Mouse (Mus musculus) left cerebral cortex, adult 18-20 months (tissue): Measurements from ENCODE around the gene Adcy3. TPM values are rescaled to one million over a fixed set of nuclear protein-coding genes. Genes with fewer than 3 reads are reported as not detected.

Source experiments
- DNase-seq, 2 experiments: peaks; one replicate each; pipeline ENCODE4 v3.0.0; 2021 to 2022; ENCODE audit warnings: low spot score in 2 of 2, mixed read lengths in 1 of 2
- long read RNA-seq, 2 experiments: library from polyadenylated mRNA; stranded (forward); transcript quantifications; one replicate each; pipeline ENCODE4 v2.0.0; 2021
- total RNA-seq, 2 experiments: library from RNA; stranded (reverse); gene quantifications; 2 replicates each; pipeline ENCODE4 v1.2.3; 2021

The Adcy3 gene
- total RNA-seq: 10 to 100 TPM; 53.5 to 55.5 TPM
- long read RNA-seq, experiment 1, full-length matches to known transcripts: 6 of 49 reads
- long read RNA-seq, experiment 1, partial matches to known transcripts: 13 of 49 reads
- long read RNA-seq, experiment 1, other reads (novel, unspliced or antisense): 30 of 49 reads
- long read RNA-seq, experiment 2, full-length matches to known transcripts: 5 of 31 reads
- long read RNA-seq, experiment 2, partial matches to known transcripts: 12 of 31 reads
- long read RNA-seq, experiment 2, other reads (novel, unspliced or antisense): 14 of 31 reads

- peak; percentile 73 to 80 for DNase-seq
Observed at GRCm38 (mm10) chr12:4132941-4133846, at the start of gene Adcy3. Gene Adcy3, plus strand, starts transcription at chr12:4133103.

- no peak for DNase-seq
Observed at GRCm38 (mm10) chr12:4083441-4083840, 49.5 kb upstream of the Adcy3 start.

DNA sequence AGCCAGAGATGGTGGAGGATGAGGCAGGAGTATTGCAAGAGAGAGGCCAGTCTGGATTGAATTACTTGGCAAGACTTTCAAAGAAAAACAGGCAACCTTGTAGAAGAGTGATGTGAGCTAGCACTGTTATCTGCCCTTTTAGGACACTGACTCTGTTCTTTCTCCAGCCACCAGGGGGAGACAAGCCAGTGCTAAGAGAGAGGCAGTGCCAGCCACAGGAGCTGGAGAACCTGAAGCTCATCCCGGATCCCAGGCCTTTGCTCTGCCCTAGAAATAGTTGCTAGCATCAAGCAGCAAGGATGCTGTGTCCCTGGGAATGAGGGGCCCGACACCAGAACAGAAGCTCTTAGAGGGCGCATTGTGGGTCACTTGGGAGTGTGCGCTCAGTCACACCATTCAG, 25.5 kb upstream of the Adcy3 start:
- peak; percentile 79 to 83 for DNase-seq

DNA sequence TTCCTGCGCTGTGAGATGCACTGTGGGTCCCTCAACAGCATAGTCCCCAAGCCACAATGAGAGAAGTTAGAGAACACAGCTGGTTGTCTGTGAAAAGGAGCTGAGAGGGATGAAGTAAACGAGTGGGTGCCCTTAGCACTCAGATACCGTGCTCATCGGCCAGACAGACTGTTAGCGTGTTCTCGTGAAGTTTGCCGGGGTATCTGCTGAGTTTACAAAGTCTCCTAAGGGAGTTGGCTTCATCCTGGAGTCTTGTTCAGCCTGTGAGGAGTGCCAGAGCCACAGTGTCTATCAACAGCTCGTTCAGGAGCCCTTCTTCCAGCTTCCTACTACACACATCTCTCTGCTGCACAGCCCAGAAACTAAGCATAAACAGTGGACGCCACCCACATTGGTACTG, 16.8 kb upstream of the Adcy3 start:
- DNase-seq: no peak

- DNase-seq: no peak
Observed at GRCm38 (mm10) chr12:4117136-4117535, 15.8 kb upstream of the Adcy3 start.

GRCm38 (mm10) chr12:4117579-4117978, 15.3 kb upstream of the Adcy3 start:
- peak; percentile 72 to 84 for DNase-seq

GRCm38 (mm10) chr12:4127346-4127745, 5.6 kb upstream of the Adcy3 start:
- no peak for DNase-seq

DNA sequence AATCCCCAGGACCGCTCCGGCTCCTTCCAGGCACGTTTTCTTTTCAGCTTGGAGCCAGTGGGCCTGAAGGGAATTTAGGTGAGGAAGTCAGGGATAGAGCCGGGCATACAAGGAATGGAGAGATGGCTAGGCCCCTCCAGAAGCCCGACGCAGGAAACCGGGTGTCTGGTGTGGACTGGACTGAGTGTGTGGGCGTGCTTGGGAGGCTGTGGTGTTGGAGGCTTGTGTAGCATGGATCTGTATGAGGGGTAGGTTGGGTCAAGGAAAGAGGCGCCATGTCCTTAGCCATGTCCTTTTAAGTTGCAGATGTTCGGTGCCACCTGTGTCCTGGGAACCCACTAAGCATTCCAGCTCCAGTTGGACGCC, 927 bp downstream of the Adcy3 start:
- DNase-seq: peak; percentile 40 to 46

GRCm38 (mm10) chr12:4143179-4143578, 10.3 kb downstream of the Adcy3 start:
- no peak for DNase-seq

DNA sequence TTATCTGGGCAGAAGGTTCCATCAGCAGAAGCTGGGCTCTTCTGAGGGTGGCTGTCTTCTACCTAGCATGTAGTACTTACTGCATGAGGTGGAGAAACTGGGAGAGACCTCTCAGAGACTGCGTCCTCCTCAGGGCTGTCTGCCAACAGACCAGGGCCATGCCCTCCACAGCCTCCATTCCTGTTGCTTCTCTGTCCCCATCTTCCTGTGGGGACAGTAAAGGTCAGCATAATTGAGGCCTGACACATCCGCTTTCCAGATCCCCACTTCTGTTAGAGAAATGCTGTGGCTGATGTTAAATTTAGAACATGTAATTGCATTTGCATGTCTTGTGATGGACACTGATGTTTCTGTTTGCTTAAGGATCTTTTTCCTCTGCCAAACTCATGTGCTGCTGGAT, 18.0 kb downstream of the Adcy3 start:
- DNase-seq: no peak

DNA sequence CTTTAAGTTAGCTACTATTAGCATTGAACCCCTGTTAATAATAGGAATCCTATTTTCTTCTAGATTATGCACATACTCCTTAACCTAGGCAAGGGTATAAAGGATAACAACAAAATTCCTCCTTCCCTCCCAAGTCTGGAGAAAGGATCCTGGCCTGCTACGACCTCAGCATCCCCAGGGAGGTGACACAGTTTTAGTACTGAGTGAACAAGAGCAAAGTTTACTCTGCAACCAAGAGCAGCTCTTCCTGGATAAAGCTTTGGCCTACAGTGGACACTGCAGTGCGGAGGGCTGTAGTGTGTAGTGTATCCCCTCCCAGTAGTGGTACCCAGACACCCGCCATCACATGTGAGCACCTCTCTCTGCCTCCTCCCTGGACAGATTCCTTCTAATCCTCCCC, 19.1 kb downstream of the Adcy3 start:
- no peak for DNase-seq

- DNase-seq: no peak
Observed at GRCm38 (mm10) chr12:4157466-4157865, 24.6 kb downstream of the Adcy3 start.

GRCm38 (mm10) chr12:4158179-4158578, 25.3 kb downstream of the Adcy3 start:
- no peak for DNase-seq

GRCm38 (mm10) chr12:4158868-4159632, 26.1 kb downstream of the Adcy3 start:
- no peak for DNase-seq

DNA sequence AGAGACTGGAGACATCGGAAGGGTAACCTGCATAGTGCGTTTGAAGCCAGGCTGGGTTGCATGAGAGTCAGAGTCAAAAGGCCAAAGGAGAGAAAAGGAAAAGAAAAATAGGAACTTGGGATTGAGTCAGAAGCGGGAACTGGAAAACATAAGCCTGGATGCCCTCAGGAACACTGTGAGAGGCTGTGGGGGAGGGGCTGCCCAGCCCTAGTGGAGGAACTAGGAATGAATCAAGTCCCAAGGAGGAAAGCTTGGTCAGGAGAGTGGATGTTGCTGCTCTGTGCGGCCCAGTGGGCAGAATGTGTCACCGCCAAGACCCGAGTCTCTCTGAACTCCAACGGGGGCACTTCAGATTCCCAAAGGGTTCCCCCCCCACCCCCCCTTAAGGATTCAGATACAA, 27.4 kb downstream of the Adcy3 start:
- no peak for DNase-seq

- DNase-seq: no peak
Observed at GRCm38 (mm10) chr12:4162886-4163285, 30.0 kb downstream of the Adcy3 start.

DNA sequence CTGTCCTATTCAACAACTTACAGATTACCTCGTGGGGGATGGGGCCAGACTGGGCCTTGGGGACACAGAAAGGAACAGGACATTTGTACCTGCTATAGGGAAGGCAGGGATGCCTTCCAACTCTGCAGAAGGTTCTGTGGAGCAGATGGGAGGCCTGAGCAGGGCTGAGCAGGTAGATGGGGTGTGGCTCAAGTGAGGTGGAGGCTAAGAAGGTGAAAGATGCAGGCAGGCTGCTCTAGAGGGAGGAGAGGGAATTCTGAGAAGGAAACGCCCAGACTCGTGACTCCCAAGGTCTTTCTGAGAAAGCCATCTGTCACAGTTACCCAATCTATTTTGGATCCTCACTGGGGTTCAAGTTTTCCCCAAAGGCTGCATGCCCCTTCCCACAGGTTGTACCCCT, 34.1 kb downstream of the Adcy3 start:
- DNase-seq: no peak

DNA sequence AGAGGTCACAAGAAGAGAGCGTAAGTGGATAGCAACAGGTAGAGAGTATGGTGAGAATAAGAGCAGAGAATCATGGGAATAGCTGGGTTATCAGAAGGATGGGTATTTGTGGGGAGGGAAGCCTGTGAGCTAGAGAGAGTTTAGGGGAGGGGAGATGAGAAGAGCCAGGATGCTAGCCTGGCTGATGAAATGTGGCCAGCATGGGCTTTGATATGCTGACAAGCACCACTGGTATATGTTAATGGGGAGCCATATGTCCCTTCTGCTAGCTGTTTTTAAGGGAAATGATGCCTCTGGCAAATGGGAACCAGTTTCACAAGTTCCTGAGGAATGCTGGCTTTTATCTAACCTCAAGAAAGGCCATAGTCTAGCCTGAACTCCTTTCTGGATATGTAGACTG, 36.2 kb downstream of the Adcy3 start:
- DNase-seq: no peak

DNA sequence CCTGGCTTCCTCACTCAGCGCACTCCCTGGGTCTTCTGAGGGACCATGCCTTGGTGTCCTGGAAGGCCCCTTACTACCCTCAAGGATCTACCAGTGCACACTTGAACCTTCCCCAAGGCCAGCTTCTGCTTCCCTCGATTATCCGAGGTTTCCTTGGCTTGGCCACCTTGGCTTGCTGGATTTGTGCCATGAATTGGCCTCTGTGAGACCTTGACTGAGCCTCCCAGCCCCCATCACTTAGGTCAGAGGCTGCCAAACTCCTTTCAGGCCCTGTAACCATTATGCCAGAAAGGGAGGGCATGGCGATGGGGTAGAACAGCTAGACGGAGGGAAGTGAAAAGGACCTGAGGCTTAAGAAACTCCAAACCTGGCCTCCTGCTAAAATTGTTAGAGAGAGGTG, 36.7 kb downstream of the Adcy3 start:
- no peak for DNase-seq

GRCm38 (mm10) chr12:4173108-4173790, 40.3 kb downstream of the Adcy3 start:
- no peak for DNase-seq

DNA sequence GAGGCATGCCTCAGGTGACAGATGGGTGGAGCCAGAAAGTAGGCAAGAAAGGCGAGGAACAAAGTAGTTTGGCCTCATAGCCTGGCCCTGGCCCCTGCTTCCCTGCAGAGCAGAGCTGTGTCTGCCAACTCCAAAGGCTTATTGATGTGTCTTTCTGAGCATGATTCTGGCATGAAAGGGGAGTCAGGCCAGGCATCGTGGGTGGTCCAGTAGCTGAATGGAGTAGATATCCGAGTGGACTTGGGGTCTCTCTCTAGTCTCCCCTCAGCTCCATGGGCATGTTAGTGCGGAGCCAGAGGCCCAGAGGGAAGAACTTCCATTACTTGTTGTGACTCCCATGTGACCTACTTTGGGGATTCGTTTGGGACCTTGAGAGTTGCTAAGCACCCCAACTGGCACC, 45.9 kb downstream of the Adcy3 start:
- no peak for DNase-seq
